Mouse (Mus musculus) stomach, postnatal 0 days (tissue): ENCODE results near the gene Kcnk12.

Experiments
- CTCF ChIP-seq: IDR thresholded peaks from 2 replicates; pipeline ENCODE4 v1.5.1; 2016; ENCODE audit warnings: antibody characterized with exemption, low read depth, mild to moderate bottlenecking, moderate library complexity
- EP300 ChIP-seq: optimal IDR thresholded peaks from 2 replicates; pipeline ENCODE3; 2016; ENCODE audit warnings: antibody characterized with exemption

GRCm38 (mm10) chr17:87770766-87771165 lies 27.0 kb downstream of the Kcnk12 start:
- TF ChIP-seq CTCF, result no peak
- TF ChIP-seq EP300, result no peak
